Mouse (Mus musculus): ENCODE measurements at regions not wholly inside any gene's neighbourhood (a gene's known extent, or its start where the extent isn't known, plus 50 kb on each side); places are given as distances from the start of the nearest gene placed in this dataset.

- WGBS, result 69% methylated on average over 4 of the region's 4 CpGs
- H3K27ac ChIP-seq (ENCODE audit: insufficient read depth, low read depth, low read length), result no peak overlapping the region
- H3K4me3 ChIP-seq (ENCODE audit: insufficient read depth, low read depth, low read length), result no peak overlapping the region
- no peaks in the 10 kb centered on the region for H3K4me1 ChIP-seq (ENCODE audit: control insufficient read depth, insufficient read depth, low read length)
- TF ChIP-seq POLR2A (IDR thresholded peaks at IDR 0.05; ENCODE audit: low read depth, low read length) (no peak), CTCF (conservative IDR thresholded peaks at IDR 0.05; ENCODE audit: insufficient read depth, insufficient read length, low read depth, low read length) (no peak)
- no peaks in the 10 kb centered on the region for H3K36me3 ChIP-seq (ENCODE audit: control insufficient read depth, insufficient read depth, low read length)
- H3K27me3 ChIP-seq (replicated peaks; ENCODE audit: control insufficient read depth, insufficient read depth, low read length), result no peaks in the 10 kb centered on the region
- DNase-seq, result no peak
These were observed 374.6 kb downstream of the Ipo11 start for GRCm38 (mm10) chr13:106562161-106562560.

GRCm38 (mm10) chr13:106525406-106526206 is 411.2 kb downstream of the Ipo11 start:
- Histone ChIP-seq H3K4me1 (ENCODE audit: control insufficient read depth, insufficient read depth, low read length) (no peaks in the 10 kb centered on the region), H3K27ac (ENCODE audit: insufficient read depth, low read depth, low read length) (no peak overlapping the region), H3K27me3 (replicated peaks; ENCODE audit: control insufficient read depth, insufficient read depth, low read length) (no peaks in the 10 kb centered on the region), H3K4me3 (ENCODE audit: insufficient read depth, low read depth, low read length) (no peak overlapping the region), H3K36me3 (ENCODE audit: control insufficient read depth, insufficient read depth, low read length) (no peaks in the 10 kb centered on the region)
- WGBS, result 74% methylated on average over 11 of the region's 11 CpGs
- no peak for TF ChIP-seq POLR2A (IDR thresholded peaks at IDR 0.05; ENCODE audit: low read depth, low read length)
- TF ChIP-seq CTCF (conservative IDR thresholded peaks at IDR 0.05; ENCODE audit: insufficient read depth, insufficient read length, low read depth, low read length), result no peak
- DNase-seq, result peak; percentile 27

GRCm38 (mm10) chr13:106514510-106515169 is 422.1 kb downstream of the Ipo11 start:
- 79% methylated on average over 5 of the region's 5 CpGs for WGBS
- H3K4me3 ChIP-seq (ENCODE audit: insufficient read depth, low read depth, low read length), result no peak overlapping the region
- DNase-seq, result no peak
- H3K4me1 ChIP-seq (ENCODE audit: control insufficient read depth, insufficient read depth, low read length), result no peaks in the 10 kb centered on the region
- H3K27ac ChIP-seq (ENCODE audit: insufficient read depth, low read depth, low read length), result no peak overlapping the region
- no peaks in the 10 kb centered on the region for H3K27me3 ChIP-seq (replicated peaks; ENCODE audit: control insufficient read depth, insufficient read depth, low read length)
- no peaks in the 10 kb centered on the region for H3K36me3 ChIP-seq (ENCODE audit: control insufficient read depth, insufficient read depth, low read length)
- TF ChIP-seq CTCF (conservative IDR thresholded peaks at IDR 0.05; ENCODE audit: insufficient read depth, insufficient read length, low read depth, low read length), result no peak

- TF ChIP-seq CTCF (conservative IDR thresholded peaks at IDR 0.05; ENCODE audit: insufficient read depth, insufficient read length, low read depth, low read length), result no peak
- no peak for TF ChIP-seq POLR2A (IDR thresholded peaks at IDR 0.05; ENCODE audit: low read depth, low read length)
- Histone ChIP-seq H3K4me3 (ENCODE audit: insufficient read depth, low read depth, low read length) (no peak overlapping the region), H3K36me3 (ENCODE audit: control insufficient read depth, insufficient read depth, low read length) (no peaks in the 10 kb centered on the region), H3K27me3 (replicated peaks; ENCODE audit: control insufficient read depth, insufficient read depth, low read length) (no peaks in the 10 kb centered on the region), H3K27ac (ENCODE audit: insufficient read depth, low read depth, low read length) (no peak overlapping the region), H3K4me1 (ENCODE audit: control insufficient read depth, insufficient read depth, low read length) (no peaks in the 10 kb centered on the region)
- WGBS, result 72% methylated on average over 4 of the region's 4 CpGs
- no peak for DNase-seq
These were observed 423.1 kb downstream of the Ipo11 start for GRCm38 (mm10) chr13:106513669-106514068.

GRCm38 (mm10) chr13:106510435-106510834 is 426.3 kb downstream of the Ipo11 start:
- H3K4me3 ChIP-seq (ENCODE audit: insufficient read depth, low read depth, low read length), result no peak overlapping the region
- 63% methylated on average over 6 of the region's 6 CpGs for WGBS
- no peaks in the 10 kb centered on the region for H3K4me1 ChIP-seq (ENCODE audit: control insufficient read depth, insufficient read depth, low read length)
- no peak overlapping the region for H3K27ac ChIP-seq (ENCODE audit: insufficient read depth, low read depth, low read length)
- TF ChIP-seq POLR2A (IDR thresholded peaks at IDR 0.05; ENCODE audit: low read depth, low read length) (no peak), CTCF (conservative IDR thresholded peaks at IDR 0.05; ENCODE audit: insufficient read depth, insufficient read length, low read depth, low read length) (no peak)
- DNase-seq, result no peak
- H3K36me3 ChIP-seq (ENCODE audit: control insufficient read depth, insufficient read depth, low read length), result no peaks in the 10 kb centered on the region
- no peaks in the 10 kb centered on the region for H3K27me3 ChIP-seq (replicated peaks; ENCODE audit: control insufficient read depth, insufficient read depth, low read length)

- no peak for DNase-seq
- no peaks in the 10 kb centered on the region for H3K36me3 ChIP-seq (ENCODE audit: control insufficient read depth, insufficient read depth, low read length)
- WGBS, result 59% methylated on average over 6 of the region's 6 CpGs
- no peaks in the 10 kb centered on the region for H3K27me3 ChIP-seq (replicated peaks; ENCODE audit: control insufficient read depth, insufficient read depth, low read length)
- H3K4me3 ChIP-seq (ENCODE audit: insufficient read depth, low read depth, low read length), result no peak overlapping the region
- H3K4me1 ChIP-seq (ENCODE audit: control insufficient read depth, insufficient read depth, low read length), result no peaks in the 10 kb centered on the region
- H3K27ac ChIP-seq (ENCODE audit: insufficient read depth, low read depth, low read length), result no peak overlapping the region
- TF ChIP-seq POLR2A (IDR thresholded peaks at IDR 0.05; ENCODE audit: low read depth, low read length) (no peak), CTCF (conservative IDR thresholded peaks at IDR 0.05; ENCODE audit: insufficient read depth, insufficient read length, low read depth, low read length) (no peak)
These were observed 435.5 kb downstream of the Ipo11 start for GRCm38 (mm10) chr13:106501273-106501672.

GRCm38 (mm10) chr13:106471264-106471663 is 465.5 kb downstream of the Ipo11 start:
- no peaks in the 10 kb centered on the region for H3K4me1 ChIP-seq (ENCODE audit: control insufficient read depth, insufficient read depth, low read length)
- H3K27ac ChIP-seq (ENCODE audit: insufficient read depth, low read depth, low read length), result no peak overlapping the region
- WGBS, result 54% methylated on average over 4 of the region's 4 CpGs
- H3K4me3 ChIP-seq (ENCODE audit: insufficient read depth, low read depth, low read length), result no peak overlapping the region
- no peak for TF ChIP-seq CTCF (conservative IDR thresholded peaks at IDR 0.05; ENCODE audit: insufficient read depth, insufficient read length, low read depth, low read length)
- TF ChIP-seq POLR2A (IDR thresholded peaks at IDR 0.05; ENCODE audit: low read depth, low read length), result no peak
- DNase-seq, result no peak
- H3K36me3 ChIP-seq (ENCODE audit: control insufficient read depth, insufficient read depth, low read length), result no peaks in the 10 kb centered on the region
- H3K27me3 ChIP-seq (replicated peaks; ENCODE audit: control insufficient read depth, insufficient read depth, low read length), result no peaks in the 10 kb centered on the region; the same call in 1 of the 2 replicates
